Mouse (Mus musculus) ES-Bruce4 (cell line): ENCODE data around the gene Atp6v0c.

Source experiments
- CTCF ChIP-seq: IDR thresholded peaks from one replicate; pipeline ENCODE4 v1.8.1; 2011; ENCODE audit warnings: low read depth, low read length
- EP300 ChIP-seq: IDR thresholded peaks from 2 replicates; pipeline ENCODE4 v1.6.1; 2011; ENCODE audit warnings: low read depth, low read length; ENCODE audit not compliant: insufficient read depth

DNA sequence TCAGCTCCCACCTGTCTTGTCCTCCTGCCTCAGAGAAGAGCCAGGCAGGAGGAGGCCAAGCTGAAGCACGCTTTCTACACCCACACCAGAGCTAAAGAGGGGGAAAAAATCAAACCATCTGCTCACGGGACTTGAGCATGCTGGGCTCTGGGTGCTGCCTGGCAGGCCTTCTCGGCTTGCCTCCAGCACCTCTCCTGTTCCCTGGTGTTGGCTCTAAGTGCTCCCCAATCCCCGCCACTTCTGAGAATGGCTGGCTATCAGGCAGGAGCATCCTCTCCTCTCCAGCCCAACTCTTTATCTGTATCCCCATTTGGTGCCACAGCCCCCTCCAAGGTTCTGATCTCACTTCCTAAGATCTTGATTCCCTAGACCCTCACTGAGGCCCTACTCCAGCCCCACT lies 29.8 kb upstream of the Atp6v0c start:
- TF ChIP-seq CTCF (no peak), EP300 (no peak)
